Mouse (Mus musculus): Measurements from ENCODE around the gene Matn3. TPM values are rescaled to one million over a fixed set of nuclear protein-coding genes. Genes with fewer than 3 reads are reported as not detected.

Matn3 gene
- polyA plus RNA-seq, 1 experiment from 2014 or later, result 1.4 TPM

GRCm38 (mm10) chr12:8940011-8941005 lies 7.4 kb upstream of the Matn3 start:
- WGBS, result 68% methylated on average over 12 of the region's 12 CpGs

DNA sequence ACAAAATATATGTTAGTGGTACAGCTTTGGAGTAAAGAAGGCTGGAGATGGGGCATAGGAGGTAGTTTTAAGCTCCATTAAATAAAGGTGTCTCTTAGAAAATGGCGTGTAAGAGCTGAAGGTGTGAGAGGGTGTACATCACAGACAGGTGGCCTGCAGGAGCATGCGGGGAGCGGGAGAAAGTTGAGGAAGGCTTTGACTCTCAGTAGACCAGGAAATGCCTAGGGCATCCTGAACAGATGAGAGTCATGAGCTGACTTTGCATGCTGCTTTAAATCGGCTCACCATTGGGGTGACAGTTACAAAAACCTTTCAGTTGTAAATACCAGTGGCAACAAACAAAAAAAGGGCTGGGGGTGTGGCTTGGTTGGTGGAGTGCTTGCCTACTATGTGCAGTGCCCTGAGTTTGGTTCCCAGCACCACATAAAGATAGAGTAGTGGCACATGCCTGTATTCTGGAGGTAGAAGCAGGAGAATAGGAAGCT lies 6.6 kb upstream of the Matn3 start:
- H3K4me3 ChIP-seq, result no peak overlapping the region
- no peak for ATAC-seq (ENCODE audit: low read depth)
- H3K27ac ChIP-seq (replicated peaks), result no peak overlapping the region
- H3K27me3 ChIP-seq, result no peaks in the 10 kb centered on the region
- no peak overlapping the region for H3K4me2 ChIP-seq
- H3K36me3 ChIP-seq, result peaks cover 35% of the 10 kb centered on the region
- H3K4me1 ChIP-seq (replicated peaks), result no peaks in the 10 kb centered on the region
- no peaks in the 10 kb centered on the region for H3K9me3 ChIP-seq
- WGBS, result 72% methylated on average over 4 of the region's 4 CpGs
- no peak overlapping the region for H3K9ac ChIP-seq

More at GRCm38 (mm10) chr12:8940011-8941005, 7.4 kb upstream of the Matn3 start:
- Histone ChIP-seq H3K36me3 (peaks cover 44% of the 10 kb centered on the region), H3K9ac (no peak overlapping the region), H3K4me1 (replicated peaks) (peaks cover 6% of the 10 kb centered on the region; the same call in 1 of the 2 replicates), H3K4me3 (no peak overlapping the region), H3K27ac (replicated peaks) (no peak overlapping the region), H3K9me3 (no peaks in the 10 kb centered on the region), H3K27me3 (no peaks in the 10 kb centered on the region), H3K4me2 (no peak overlapping the region)
- no peak for ATAC-seq (ENCODE audit: low read depth)

- no peak for ATAC-seq (ENCODE audit: low read depth)
- H3K4me2 ChIP-seq, result no peak overlapping the region
- WGBS, result 70% methylated on average over 4 of the region's 4 CpGs
- no peaks in the 10 kb centered on the region for H3K9me3 ChIP-seq
- H3K36me3 ChIP-seq, result peaks cover 28% of the 10 kb centered on the region
- no peaks in the 10 kb centered on the region for H3K4me1 ChIP-seq (replicated peaks)
- H3K9ac ChIP-seq, result no peak overlapping the region
- H3K27me3 ChIP-seq, result peaks cover 6% of the 10 kb centered on the region; the same call in 1 of the 2 replicates
- no peak overlapping the region for H3K27ac ChIP-seq (replicated peaks)
- H3K4me3 ChIP-seq, result no peak overlapping the region
Measured at GRCm38 (mm10) chr12:8941699-8942392, 5.9 kb upstream of the Matn3 start.

- Histone ChIP-seq H3K9ac (no peak overlapping the region), H3K4me2 (peak overlapping the region; percentile 97), H3K36me3 (no peaks in the 10 kb centered on the region), H3K4me3 (peak overlapping the region; percentile 47; the same call in 1 of the 2 replicates), H3K27ac (replicated peaks) (no peak overlapping the region), H3K9me3 (no peaks in the 10 kb centered on the region), H3K27me3 (peaks cover 20% of the 10 kb centered on the region), H3K4me1 (replicated peaks) (peaks cover 12% of the 10 kb centered on the region)
- no peak for ATAC-seq (ENCODE audit: low read depth)
- 57% methylated on average over 9 of the region's 9 CpGs for WGBS
Measured at GRCm38 (mm10) chr12:8947163-8947562, 566 bp upstream of the Matn3 start.

DNA sequence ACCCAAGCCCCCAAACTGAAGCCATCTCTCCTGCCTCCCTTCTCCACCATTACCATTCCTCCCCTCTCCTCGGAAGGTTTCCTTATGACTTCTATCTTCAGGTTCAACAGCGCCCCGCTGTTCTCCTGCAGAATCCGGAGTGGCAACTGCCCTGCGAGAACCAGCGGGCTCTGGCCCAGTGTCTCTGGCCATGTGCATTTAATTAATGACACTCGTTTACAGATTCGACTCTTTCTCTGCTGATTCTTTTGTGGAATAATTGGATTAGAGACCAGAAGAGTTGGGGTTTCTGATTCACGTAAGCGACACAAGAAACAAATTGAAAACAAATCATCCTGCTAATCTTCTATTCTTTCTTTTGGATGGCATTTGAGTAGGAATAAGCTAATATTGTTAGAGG lies 5.4 kb downstream of the Matn3 start:
- 79% methylated on average over 10 of the region's 10 CpGs for WGBS

GRCm38 (mm10) chr12:8954161-8954561 lies 6.4 kb downstream of the Matn3 start:
- Histone ChIP-seq H3K27me3 (peaks cover 4% of the 10 kb centered on the region; the same call in 1 of the 2 replicates), H3K27ac (replicated peaks) (no peak overlapping the region), H3K4me2 (no peak overlapping the region), H3K4me3 (no peak overlapping the region), H3K9ac (no peak overlapping the region), H3K9me3 (no peaks in the 10 kb centered on the region), H3K4me1 (replicated peaks) (no peaks in the 10 kb centered on the region), H3K36me3 (no peaks in the 10 kb centered on the region)
- 17% methylated on average over 9 of the region's 9 CpGs for WGBS
- ATAC-seq (ENCODE audit: low read depth), result no peak

More for the DNA sequence above, 5.4 kb downstream of the Matn3 start:
- no peak overlapping the region for H3K9ac ChIP-seq
- H3K4me3 ChIP-seq, result no peak overlapping the region
- no peak overlapping the region for H3K27ac ChIP-seq (replicated peaks)
- H3K36me3 ChIP-seq, result no peaks in the 10 kb centered on the region
- H3K27me3 ChIP-seq, result peaks cover 10% of the 10 kb centered on the region; the same call in 1 of the 2 replicates
- ATAC-seq (ENCODE audit: low read depth), result no peak
- H3K4me1 ChIP-seq (replicated peaks), result peaks cover 4% of the 10 kb centered on the region
- H3K9me3 ChIP-seq, result no peaks in the 10 kb centered on the region
- no peak overlapping the region for H3K4me2 ChIP-seq

- Histone ChIP-seq H3K9me3 (no peaks in the 10 kb centered on the region), H3K4me3 (no peak overlapping the region), H3K36me3 (no peaks in the 10 kb centered on the region), H3K27me3 (no peaks in the 10 kb centered on the region), H3K4me1 (replicated peaks) (peaks cover 16% of the 10 kb centered on the region), H3K9ac (no peak overlapping the region), H3K4me2 (no peak overlapping the region), H3K27ac (replicated peaks) (0 out of 2 replicates have a peak overlapping the region, but pooled peaks have one; percentile 28)
- 43% methylated on average over 9 of the region's 9 CpGs for WGBS
- peak; percentile 50; the same call in 1 of the 2 replicates for ATAC-seq (ENCODE audit: low read depth)
Measured at GRCm38 (mm10) chr12:8961607-8962316, 14.0 kb downstream of the Matn3 start.

GRCm38 (mm10) chr12:8969828-8970227 lies 22.1 kb downstream of the Matn3 start:
- no peaks in the 10 kb centered on the region for H3K9me3 ChIP-seq
- H3K27me3 ChIP-seq, result no peaks in the 10 kb centered on the region
- H3K4me2 ChIP-seq, result no peak overlapping the region
- H3K4me3 ChIP-seq, result no peak overlapping the region
- WGBS, result 45% methylated on average over 9 of the region's 9 CpGs
- H3K27ac ChIP-seq (replicated peaks), result no peak overlapping the region
- H3K36me3 ChIP-seq, result no peaks in the 10 kb centered on the region
- H3K9ac ChIP-seq, result no peak overlapping the region
- H3K4me1 ChIP-seq (replicated peaks), result peaks cover 11% of the 10 kb centered on the region
- ATAC-seq (ENCODE audit: low read depth), result no peak

DNA sequence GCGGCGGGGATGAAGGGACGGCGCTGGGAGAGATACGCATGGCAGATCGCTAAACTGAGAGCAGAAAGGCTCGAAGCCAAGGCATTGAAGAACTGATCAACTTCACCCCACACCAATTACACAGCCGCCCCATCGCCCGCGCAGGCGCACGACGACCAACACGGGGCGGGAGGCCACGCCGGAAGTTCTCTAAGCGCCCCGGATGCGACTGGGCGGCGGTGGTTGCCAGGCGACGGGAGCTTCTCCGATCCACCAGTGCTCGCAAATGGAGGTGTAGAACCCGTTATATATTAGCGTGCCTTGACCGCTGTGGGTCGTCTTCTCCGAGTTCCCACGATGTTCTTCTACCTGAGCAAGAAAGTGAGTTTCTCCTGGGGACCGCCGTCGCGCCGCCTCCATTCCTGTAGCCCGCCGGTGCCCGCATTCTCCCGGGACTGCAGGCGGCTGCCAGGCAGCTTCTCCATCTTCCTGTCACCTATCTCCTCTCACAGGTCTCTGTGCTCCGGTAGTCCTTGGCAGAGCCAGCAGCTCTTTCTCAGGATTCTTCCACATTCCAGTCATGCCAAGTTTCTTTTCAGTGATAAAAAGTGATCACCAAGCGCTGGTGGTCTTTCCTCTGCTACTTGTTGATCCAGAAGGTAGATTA lies 26.2 kb downstream of the Matn3 start, which contains the start of gene Wdr35:
TSS of gene Wdr35 (plus strand) at position 73 of the 646 bp plus-strand sequence.
- no peaks in the 10 kb centered on the region for H3K27me3 ChIP-seq
- H3K9ac ChIP-seq, result peak within 1 kb of the TSS; percentile 76
- peaks cover 5% of the 10 kb centered on the region; the same call in 1 of the 2 replicates for H3K36me3 ChIP-seq
- H3K27ac ChIP-seq (replicated peaks), result peak within 1 kb of the TSS; percentile 81
- peaks cover 21% of the 10 kb centered on the region for H3K4me1 ChIP-seq (replicated peaks)
- peak within 1 kb of the TSS; percentile 79 for H3K4me2 ChIP-seq
- peak within 1 kb of the TSS; percentile 69 for H3K4me3 ChIP-seq
- no peaks in the 10 kb centered on the region for H3K9me3 ChIP-seq
- WGBS, result under 1% methylated on average over 45 of the region's 45 CpGs
- peak; percentile 98 for ATAC-seq (ENCODE audit: low read depth)

GRCm38 (mm10) chr12:8975076-8975475 lies 27.3 kb downstream of the Matn3 start:
- Histone ChIP-seq H3K27me3 (no peaks in the 10 kb centered on the region), H3K4me1 (replicated peaks) (peaks cover 21% of the 10 kb centered on the region), H3K9me3 (no peaks in the 10 kb centered on the region), H3K27ac (replicated peaks) (no peak overlapping the region), H3K36me3 (peaks cover 15% of the 10 kb centered on the region), H3K4me2 (peak overlapping the region; percentile 79; the same call in 1 of the 2 replicates), H3K9ac (no peak overlapping the region), H3K4me3 (no peak overlapping the region)
- 89% methylated on average over 3 of the region's 3 CpGs for WGBS
- no peak for ATAC-seq (ENCODE audit: low read depth)

GRCm38 (mm10) chr12:8993231-8993630 lies 45.5 kb downstream of the Matn3 start:
- Histone ChIP-seq H3K36me3 (peaks cover 30% of the 10 kb centered on the region), H3K27me3 (no peaks in the 10 kb centered on the region), H3K4me3 (no peak overlapping the region), H3K4me1 (replicated peaks) (no peaks in the 10 kb centered on the region), H3K4me2 (no peak overlapping the region), H3K9me3 (no peaks in the 10 kb centered on the region), H3K9ac (no peak overlapping the region), H3K27ac (replicated peaks) (no peak overlapping the region)
- ATAC-seq (ENCODE audit: low read depth), result no peak
- 78% methylated on average over 8 of the region's 8 CpGs for WGBS
